Mouse (Mus musculus) G1E-ER4 (cell line): ENCODE measurements at regions not wholly inside any gene's neighbourhood (a gene's known extent, or its start where the extent isn't known, plus 50 kb on each side); places are given as distances from the start of the nearest gene placed in this dataset.

Source experiments
- GATA1 ChIP-seq: IDR thresholded peaks from one replicate; pipeline ENCODE4 v1.8.0; 2012; ENCODE audit warnings: low read length, inconsistent platforms

DNA sequence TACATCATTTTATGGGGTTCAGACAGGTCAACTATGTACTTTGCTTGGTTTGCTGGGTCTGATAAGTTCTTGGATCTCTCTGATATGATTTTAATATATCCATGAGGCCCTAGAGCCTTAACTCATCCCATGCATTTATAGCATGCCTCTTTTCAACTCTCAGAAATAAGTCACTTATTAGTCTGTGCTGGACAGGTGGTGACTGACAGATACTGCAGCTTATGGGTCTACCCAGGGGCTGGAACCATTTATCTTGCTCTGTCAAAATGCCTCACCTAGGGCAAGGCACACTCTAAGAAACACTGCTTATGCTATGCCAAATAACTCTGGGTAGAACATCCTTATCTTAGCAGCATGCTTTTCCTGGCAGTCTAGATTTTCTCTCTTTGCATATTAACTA is 225.6 kb downstream of the Mbnl1 start:
- no peak for TF ChIP-seq GATA1

DNA sequence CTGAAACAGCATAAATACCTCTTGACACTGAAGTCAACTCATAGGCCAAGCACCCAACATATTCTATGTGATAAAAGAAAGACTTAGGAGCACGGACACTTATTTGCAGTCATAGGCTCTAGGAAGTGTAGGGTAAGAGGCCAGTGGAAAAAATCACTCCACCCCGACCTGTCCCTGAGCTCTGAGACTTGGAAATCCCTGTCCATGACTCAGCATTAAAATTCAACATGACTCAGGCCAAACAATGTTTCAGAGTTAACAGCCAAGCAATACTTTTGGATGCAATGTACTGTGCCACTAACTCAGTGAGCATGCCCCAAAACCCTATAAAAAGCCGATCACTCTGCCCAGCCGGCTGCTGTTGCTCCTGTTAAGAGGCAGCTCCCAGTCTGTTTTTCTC is 234.5 kb downstream of the Mbnl1 start:
- no peak for TF ChIP-seq GATA1

DNA sequence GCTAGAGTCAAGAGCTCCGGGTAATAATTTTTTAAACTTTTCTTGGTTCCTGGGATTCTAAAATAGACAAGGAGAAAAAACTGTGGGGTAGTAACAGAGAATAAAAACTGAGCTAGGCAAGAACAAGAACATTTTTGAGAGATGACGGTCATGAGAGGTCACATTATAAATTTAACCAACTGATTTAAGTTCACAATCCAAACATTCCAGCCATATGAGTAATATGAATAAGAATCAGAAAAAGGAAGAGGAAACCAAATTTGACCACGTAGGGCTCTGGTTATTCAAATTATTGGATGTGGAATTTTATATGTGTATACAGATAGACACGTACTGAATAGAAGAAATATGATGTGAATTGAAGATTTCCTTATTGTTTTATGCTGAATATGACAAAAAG is 240.3 kb downstream of the Mbnl1 start:
- TF ChIP-seq GATA1, result no peak

DNA sequence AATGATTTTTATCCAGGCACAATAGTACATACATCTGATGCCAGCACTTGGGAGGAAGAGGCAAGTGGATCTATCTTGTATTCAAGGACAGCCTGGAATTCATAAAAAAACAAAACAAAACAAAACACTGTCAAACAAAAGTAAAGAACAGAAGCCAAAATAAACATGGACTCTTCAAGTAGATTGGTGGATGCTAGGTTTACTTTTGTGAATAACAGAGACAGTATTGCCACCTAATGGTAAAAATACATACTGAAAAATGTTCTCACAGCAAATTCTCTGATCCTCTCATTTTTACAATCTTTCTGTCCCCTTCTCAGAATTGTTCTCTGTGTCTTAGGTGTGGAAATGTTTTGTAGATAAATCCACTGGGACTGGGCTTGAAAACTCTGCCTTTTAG is 247.7 kb downstream of the Mbnl1 start:
- TF ChIP-seq GATA1, result no peak

DNA sequence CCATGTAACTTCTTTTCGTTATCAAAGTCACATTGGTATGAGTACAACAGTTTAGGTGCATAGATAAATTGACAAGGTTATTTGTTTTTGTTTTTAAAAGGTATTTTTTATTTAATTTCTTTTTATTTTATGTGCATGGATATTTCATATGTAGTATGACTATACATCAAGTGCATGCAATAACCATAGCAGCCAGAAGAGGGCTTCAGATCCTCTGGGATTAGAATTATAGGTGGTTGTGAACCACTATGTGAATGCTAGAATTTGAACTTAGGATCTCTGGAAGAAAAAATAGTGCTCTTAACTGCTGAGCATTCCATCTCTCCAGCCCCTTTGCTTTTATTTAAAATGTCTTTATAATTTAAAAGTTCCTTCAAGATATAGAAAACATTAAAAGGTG is 258.7 kb downstream of the Mbnl1 start:
- TF ChIP-seq GATA1, result no peak

DNA sequence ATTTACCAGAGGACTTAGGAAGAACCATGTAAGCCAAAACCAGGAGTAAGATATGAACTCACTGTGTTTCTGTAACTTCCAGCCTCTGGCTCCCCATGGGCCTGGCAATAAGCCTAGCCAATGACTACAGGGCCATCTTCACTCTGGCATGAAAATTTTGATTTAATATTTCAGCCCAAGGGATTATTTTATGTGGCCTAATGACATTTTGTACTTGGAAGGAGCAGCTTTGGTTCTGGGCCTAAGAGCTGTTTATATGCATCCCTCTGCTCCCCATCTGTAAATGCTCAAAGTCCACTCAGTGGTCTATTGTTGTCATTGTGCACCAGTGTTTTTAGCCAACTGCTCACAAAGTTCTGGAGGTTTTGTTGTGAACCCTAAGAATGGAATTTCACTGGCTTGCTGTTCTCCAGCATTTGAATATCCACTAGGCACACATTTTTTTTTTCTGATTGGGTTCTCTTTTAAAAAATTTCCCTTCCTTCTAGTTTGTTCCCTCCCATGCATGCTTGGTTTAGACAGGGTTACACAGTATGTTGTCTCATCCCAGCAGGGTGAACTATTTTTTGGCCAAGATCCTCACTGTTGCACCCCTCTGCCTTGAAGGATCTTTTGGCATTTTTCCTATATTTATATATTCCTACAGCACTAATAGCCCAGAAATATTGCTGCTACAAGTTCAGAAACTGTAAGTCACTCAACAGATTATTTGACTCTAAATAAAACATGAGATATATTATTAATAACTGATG is 261.9 kb upstream of the P2ry1 start:
- no peak for TF ChIP-seq GATA1

DNA sequence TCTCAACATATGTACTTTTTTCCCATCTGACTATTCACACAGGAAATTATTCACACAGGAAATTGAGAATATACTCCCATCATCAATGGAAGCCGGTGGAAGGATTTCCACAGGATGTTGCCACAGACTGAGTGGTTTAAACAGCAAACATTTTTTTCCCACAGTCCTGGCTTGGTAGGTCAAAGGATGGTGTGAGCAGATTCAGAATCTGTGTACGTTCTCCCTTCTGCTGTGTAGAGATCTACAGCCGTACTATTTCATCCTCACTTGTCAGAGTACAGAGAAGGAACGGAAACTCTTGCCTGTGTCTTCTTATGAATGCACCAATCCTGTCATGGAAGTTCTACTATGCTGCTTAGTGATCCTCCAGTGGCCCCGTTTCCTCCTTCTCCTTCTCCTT is 261.2 kb upstream of the P2ry1 start:
- TF ChIP-seq GATA1, result no peak

DNA sequence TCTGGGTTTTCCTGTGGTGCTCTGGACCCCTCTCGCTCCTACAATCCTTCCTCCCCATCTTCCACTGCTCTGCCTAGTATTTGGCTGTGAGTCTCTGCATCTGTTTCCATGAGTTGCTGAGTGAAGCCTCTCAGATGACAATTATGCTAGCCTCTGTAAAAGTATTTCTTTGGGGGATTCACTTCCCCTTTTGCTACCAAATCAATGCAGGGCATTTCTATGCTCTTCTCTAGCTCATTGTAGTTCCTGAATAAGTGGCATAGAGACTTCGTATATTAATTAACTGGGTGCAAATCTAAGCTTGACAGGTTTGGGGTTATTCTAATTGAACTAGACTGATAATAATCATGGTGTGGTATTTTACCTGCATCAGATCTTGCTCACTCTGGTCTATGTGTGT is 260.4 kb upstream of the P2ry1 start:
- no peak for TF ChIP-seq GATA1

DNA sequence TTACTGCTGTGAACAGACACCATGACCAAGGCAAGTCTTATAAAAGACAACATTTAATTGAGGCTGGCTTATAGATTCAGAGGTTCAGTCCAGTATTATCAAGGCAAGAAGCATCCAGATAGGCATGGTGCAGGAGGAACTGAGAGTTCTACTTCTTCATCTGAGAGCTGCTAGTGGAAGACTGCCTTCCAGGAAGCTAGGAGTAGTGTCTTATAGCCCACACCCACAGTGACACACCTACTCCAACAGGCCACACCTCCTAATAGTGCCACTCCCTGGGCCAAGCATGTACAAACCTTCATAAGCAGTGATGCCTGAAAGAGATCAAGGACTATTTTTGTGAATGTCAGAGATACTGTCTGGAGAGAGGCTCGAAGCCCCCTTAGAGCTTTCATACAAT is 257.5 kb upstream of the P2ry1 start:
- TF ChIP-seq GATA1, result no peak

DNA sequence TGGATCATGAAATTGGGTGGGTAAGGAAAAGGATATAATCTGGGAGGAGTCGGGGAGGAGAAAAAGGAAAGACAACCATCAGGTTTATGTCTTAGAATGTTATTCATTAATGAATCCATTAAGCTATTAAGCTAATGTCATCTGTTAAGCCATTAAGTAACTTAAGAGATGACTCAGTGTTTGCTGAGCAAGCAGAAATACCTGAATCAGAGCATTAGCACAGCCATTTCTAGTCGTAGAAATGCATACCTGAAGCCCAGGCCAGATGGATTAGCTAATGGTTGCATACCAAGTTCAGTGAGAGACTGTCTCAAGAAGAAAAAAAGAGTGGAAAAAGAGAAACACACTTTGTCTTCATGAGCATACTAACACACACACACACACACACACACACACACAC is 244.0 kb upstream of the P2ry1 start:
- no peak for TF ChIP-seq GATA1

DNA sequence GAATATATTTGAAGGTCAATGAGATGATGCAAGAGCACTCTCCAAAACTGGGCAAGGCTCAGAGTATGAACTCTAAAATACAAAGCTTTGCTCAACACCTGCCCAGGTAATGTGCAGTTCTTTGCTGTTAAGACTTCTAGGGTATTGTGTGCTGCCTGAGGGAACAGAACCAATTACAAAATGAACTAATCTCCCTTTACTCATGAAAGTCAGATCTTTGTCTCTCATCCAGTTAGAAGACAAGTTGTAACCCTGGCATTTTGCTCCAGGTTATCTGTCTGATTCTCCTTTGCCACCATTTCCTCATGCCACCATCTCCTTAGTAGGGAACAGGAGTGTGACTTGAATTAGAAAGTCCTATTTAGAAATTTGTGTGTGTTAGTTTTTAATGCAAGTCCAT is 243.5 kb upstream of the P2ry1 start:
- TF ChIP-seq GATA1, result no peak

DNA sequence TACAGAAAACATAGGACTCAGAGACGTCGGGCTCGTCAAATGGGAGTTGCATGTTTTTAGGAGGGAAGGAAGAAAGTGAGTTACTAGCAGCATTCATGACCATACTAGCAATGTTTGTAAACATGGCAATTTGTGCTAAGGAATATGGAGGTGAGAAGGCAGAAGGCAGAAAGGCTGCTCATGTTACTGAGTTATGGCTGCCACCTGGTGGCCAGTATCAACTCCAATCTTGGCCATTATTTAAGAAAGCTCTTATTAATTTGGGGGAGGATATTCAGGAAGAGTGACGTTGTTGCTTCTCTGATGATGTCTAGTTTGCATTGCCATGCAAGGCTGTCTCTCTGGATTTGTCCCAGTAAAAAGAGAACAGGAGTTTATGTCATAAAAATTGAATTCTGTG is 239.7 kb upstream of the P2ry1 start:
- TF ChIP-seq GATA1, result no peak

DNA sequence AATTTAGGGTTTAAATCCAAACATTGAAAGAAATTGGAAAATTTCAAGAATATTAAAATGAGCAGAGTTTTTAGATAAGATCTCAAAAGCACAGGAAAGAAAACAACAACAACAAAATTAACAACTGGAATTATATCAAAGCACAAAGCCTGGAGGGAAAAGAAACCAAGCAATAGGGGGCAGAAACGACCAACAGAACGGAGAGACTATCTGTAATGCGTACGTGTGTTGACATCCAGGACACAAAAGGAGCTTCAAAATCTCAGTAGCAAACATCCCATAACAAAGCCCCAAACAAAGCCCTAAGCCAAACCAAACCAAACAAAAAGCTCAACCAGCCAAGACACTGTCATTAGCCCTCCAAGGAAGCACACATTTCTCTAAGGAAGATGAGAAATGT is 237.5 kb upstream of the P2ry1 start:
- TF ChIP-seq GATA1, result no peak

DNA sequence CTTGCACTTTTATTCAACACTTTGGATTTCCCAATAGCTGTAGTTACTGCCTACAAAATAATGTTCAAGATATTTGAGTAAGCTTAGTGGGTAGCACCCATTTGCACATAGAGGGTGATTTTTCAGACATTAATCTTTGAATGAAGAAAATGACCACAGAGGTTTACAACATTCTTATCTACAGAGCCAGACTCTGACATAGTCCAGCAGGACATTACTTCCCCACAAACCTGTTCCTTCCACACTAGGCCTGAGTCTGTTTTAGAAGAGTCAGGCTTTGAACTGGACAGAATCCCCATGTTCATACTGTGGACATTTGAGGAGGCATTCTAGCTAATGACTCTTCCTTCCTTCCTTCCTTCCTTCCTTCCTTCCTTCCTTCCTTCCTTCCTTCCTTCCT is 233.6 kb upstream of the P2ry1 start:
- TF ChIP-seq GATA1, result no peak

DNA sequence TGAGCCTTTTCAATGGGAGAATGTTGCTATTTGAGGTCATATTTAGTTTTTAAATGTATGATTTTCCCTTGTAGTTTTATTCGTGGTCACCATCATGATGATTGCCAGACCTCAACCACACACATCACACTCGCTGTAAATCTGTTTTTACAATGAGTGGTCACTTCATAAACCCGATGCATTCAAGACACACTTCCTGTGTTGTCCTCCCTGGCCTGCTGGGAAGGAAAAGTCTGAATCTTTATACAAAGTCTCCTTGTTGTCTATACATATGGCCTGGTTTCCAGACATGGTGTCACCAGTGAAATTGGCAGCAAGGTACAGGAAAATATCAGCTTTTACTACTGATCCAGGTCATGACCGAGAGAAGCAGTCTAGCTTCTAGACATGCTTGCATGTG is 230.7 kb upstream of the P2ry1 start:
- no peak for TF ChIP-seq GATA1

DNA sequence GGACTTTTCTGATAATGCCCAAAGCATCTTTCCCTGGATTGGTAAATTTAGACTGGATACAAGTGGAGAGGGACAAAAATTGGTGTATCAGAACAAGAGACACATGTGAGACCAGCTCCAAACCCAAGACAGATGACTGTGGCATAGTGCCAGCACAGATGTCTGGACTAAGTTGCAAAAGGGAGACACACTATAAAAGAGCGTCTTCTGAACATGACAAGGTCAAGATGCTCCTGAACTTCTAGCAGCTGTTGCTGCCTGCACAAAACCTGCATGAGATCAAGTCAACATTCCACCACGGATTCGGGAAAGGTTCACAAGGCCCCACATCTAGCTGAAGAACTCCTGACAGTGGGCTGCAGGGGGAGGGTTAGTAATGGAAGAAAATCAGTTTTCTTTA is 229.2 kb upstream of the P2ry1 start:
- TF ChIP-seq GATA1, result no peak

DNA sequence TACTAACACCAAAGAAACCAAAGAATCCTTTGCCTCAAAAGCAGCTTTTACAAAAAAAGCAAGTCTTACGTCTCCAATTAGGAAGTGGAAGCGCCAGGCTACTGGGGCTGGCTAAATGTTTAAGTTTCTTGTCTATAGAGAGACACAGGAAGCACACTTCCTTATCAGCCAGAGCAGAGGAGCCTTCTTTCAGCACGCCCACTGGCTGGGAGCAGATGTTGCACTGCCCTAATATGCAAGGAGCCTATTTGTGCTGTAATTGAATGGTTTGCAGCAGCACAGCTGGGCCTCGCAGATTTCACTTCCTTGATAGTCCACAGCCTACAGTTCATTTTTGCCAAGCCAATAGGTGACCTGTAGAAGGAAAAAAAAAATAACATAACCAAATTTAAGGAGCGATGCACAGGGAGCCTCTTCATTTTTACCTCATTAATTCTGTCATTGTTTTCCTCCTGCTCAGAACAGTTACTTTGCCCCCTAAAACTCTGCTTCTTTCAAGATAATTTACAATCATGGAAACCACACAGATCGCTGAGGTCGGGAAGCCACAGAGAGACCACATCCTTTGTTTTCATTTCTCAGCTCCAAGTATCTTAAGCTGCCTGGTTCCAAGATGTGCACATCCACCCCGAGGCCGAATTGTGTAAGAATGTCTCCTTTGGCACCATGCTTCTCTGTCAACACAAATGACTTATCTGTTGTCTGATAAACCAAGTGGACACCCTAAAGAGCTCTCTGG is 217.3 kb upstream of the P2ry1 start:
- TF ChIP-seq GATA1, result peak; percentile 68
